Mouse (Mus musculus) midbrain, embryonic 12.5 days (tissue): ENCODE results near the gene Lztr1. TPM values are rescaled to one million over a fixed set of nuclear protein-coding genes. Genes with fewer than 3 reads are reported as not detected.
"Not testable (repeated sequence)": the region's sequence is repeated elsewhere in the genome, so short reads cannot be mapped to it uniquely, and the experiment has no call there.

Experiments used
- ATAC-seq: fragments of 200-750 bp; cut with Nextera tagmentation; 2 replicates; pipeline ENCODE4 v1.8.0; 2017; ENCODE audit warnings: low read depth, moderate TSS enrichment, moderate library complexity; ENCODE audit not compliant: low FRiP score
- H3K27ac ChIP-seq: fragments of 300-500 bp; sonication (generic); replicated peaks from 2 replicates; pipeline ENCODE4 v1.5.1; 2016; ENCODE audit warnings: mild to moderate bottlenecking
- H3K27me3 ChIP-seq: fragments of 300-500 bp; sonication (generic); 2 replicates; pipeline ENCODE4 v1.6.1; 2016; ENCODE audit warnings: mild to moderate bottlenecking
- H3K36me3 ChIP-seq: fragments of 300-500 bp; sonication (generic); 2 replicates; pipeline ENCODE4 v1.6.1; 2016
- H3K4me1 ChIP-seq: fragments of 300-500 bp; sonication (generic); 2 replicates; pipeline ENCODE4 v1.6.1; 2016
- H3K4me2 ChIP-seq: fragments of 300-500 bp; sonication (generic); replicated peaks from 2 replicates; pipeline ENCODE4 v1.6.1; 2016; ENCODE audit warnings: mild to moderate bottlenecking, moderate library complexity
- H3K4me3 ChIP-seq: fragments of 300-500 bp; sonication (generic); 2 replicates; pipeline ENCODE4 v1.5.1; 2016; ENCODE audit warnings: mild to moderate bottlenecking
- H3K9ac ChIP-seq: fragments of 300-500 bp; sonication (generic); replicated peaks from 2 replicates; pipeline ENCODE4 v1.6.1; 2016; ENCODE audit warnings: mild to moderate bottlenecking, moderate library complexity
- H3K9me3 ChIP-seq: fragments of 300-500 bp; sonication (generic); 2 replicates; pipeline ENCODE4 v1.6.1; 2016; ENCODE audit warnings: mild to moderate bottlenecking
- WGBS: fragments of 180-500 bp; shearing (Covaris S2); methylation state at CpG from one replicate; pipeline ENCODE4 v1.1.7; 2016; 5-methylcytosine and 5-hydroxymethylcytosine counted together
- polyA plus RNA-seq: library from polyadenylated mRNA; unstranded; fragments of >200 nt; fragmentation: Nextera tagmentation; extraction: Ambion mirVana; gene quantifications from 2 replicates; pipeline ENCODE4 v1.2.1, GENCODE M21; 2016

Gene Lztr1
- polyA plus RNA-seq, 1 experiment from 2014 or later: 118 TPM

GRCm38 (mm10) chr16:17488478-17489468, 19.7 kb upstream of the Lztr1 start:
- H3K27ac ChIP-seq: no peak overlapping the region
- ATAC-seq: peak; percentile 13; the same call in 1 of the 2 replicates
- peaks cover 38% of the 10 kb centered on the region for H3K36me3 ChIP-seq
- peak overlapping the region; percentile 55 for H3K9ac ChIP-seq
- no peaks in the 10 kb centered on the region for H3K9me3 ChIP-seq
- peak overlapping the region; percentile 44 for H3K4me3 ChIP-seq
- H3K4me1 ChIP-seq: peaks cover 11% of the 10 kb centered on the region
- H3K4me2 ChIP-seq: peak overlapping the region; percentile 84
- peaks cover 38% of the 10 kb centered on the region for H3K27me3 ChIP-seq
- WGBS: 46% methylated on average over 14 of the region's 14 CpGs

GRCm38 (mm10) chr16:17489469-17490111, 18.9 kb upstream of the Lztr1 start, which contains the start of gene Aifm3:
Aifm3 (plus strand) TSS chr16:17489611.
- Histone ChIP-seq H3K9ac (peak within 1 kb of the TSS; percentile 55), H3K4me3 (peak within 1 kb of the TSS; percentile 44), H3K4me2 (peak within 1 kb of the TSS; percentile 84), H3K4me1 (peaks cover 11% of the 10 kb centered on the region), H3K27ac (no peak within 1 kb of the TSS), H3K36me3 (peaks cover 30% of the 10 kb centered on the region), H3K9me3 (no peaks in the 10 kb centered on the region), H3K27me3 (peaks cover 38% of the 10 kb centered on the region)
- ATAC-seq: peak; percentile 84
- 2% methylated on average over 26 of the region's 47 CpGs for WGBS

- no peak overlapping the region for H3K9ac ChIP-seq
- no peak overlapping the region for H3K4me2 ChIP-seq
- peaks cover 38% of the 10 kb centered on the region for H3K27me3 ChIP-seq
- no peak overlapping the region for H3K4me3 ChIP-seq
- peaks cover 16% of the 10 kb centered on the region; the same call in 1 of the 2 replicates for H3K36me3 ChIP-seq
- H3K9me3 ChIP-seq: no peaks in the 10 kb centered on the region
- WGBS: 89% methylated on average over 5 of the region's 5 CpGs
- ATAC-seq: no peak
- no peak overlapping the region for H3K27ac ChIP-seq
- H3K4me1 ChIP-seq: peaks cover 11% of the 10 kb centered on the region
Measured at GRCm38 (mm10) chr16:17491154-17491553, 17.3 kb upstream of the Lztr1 start.

- peaks cover 38% of the 10 kb centered on the region for H3K27me3 ChIP-seq
- H3K4me3 ChIP-seq: no peak overlapping the region
- no peak for ATAC-seq
- 64% methylated on average over 5 of the region's 5 CpGs for WGBS
- peaks cover 19% of the 10 kb centered on the region for H3K4me1 ChIP-seq
- peaks cover 11% of the 10 kb centered on the region; the same call in 1 of the 2 replicates for H3K36me3 ChIP-seq
- no peak overlapping the region for H3K4me2 ChIP-seq
- no peak overlapping the region for H3K27ac ChIP-seq
- no peaks in the 10 kb centered on the region for H3K9me3 ChIP-seq
- H3K9ac ChIP-seq: no peak overlapping the region
Measured at GRCm38 (mm10) chr16:17491896-17492561, 16.5 kb upstream of the Lztr1 start.

- Histone ChIP-seq H3K36me3 (no peaks in the 10 kb centered on the region), H3K4me1 (peaks cover 21% of the 10 kb centered on the region), H3K9ac (no peak overlapping the region), H3K4me3 (no peak overlapping the region), H3K27me3 (peaks cover 7% of the 10 kb centered on the region; the same call in 1 of the 2 replicates), H3K27ac (no peak overlapping the region; the same call in 1 of the 2 replicates), H3K9me3 (no peaks in the 10 kb centered on the region), H3K4me2 (no peak overlapping the region)
- no peak for ATAC-seq
- 69% methylated on average over 2 of the region's 2 CpGs for WGBS
Measured at GRCm38 (mm10) chr16:17496499-17497305, 11.8 kb upstream of the Lztr1 start.

- Histone ChIP-seq H3K27ac (no peak overlapping the region), H3K9ac (no peak overlapping the region; the same call in 1 of the 2 replicates), H3K27me3 (no peaks in the 10 kb centered on the region), H3K9me3 (no peaks in the 10 kb centered on the region), H3K4me3 (no peak overlapping the region), H3K4me1 (peaks cover 21% of the 10 kb centered on the region), H3K4me2 (peak overlapping the region; percentile 9; the same call in 1 of the 2 replicates), H3K36me3 (no peaks in the 10 kb centered on the region)
- 14% methylated on average over 10 of the region's 10 CpGs for WGBS
- peak; percentile 80 for ATAC-seq
Measured at GRCm38 (mm10) chr16:17499249-17499883, 9.1 kb upstream of the Lztr1 start.

GRCm38 (mm10) chr16:17502681-17503080, 5.8 kb upstream of the Lztr1 start:
- 85% methylated on average over 4 of the region's 4 CpGs for WGBS
- H3K4me3 ChIP-seq: no peak overlapping the region
- H3K4me2 ChIP-seq: no peak overlapping the region
- H3K27me3 ChIP-seq: peaks cover 4% of the 10 kb centered on the region; the same call in 1 of the 2 replicates
- H3K4me1 ChIP-seq: peaks cover 13% of the 10 kb centered on the region
- H3K27ac ChIP-seq: no peak overlapping the region
- H3K9ac ChIP-seq: no peak overlapping the region
- H3K36me3 ChIP-seq: no peaks in the 10 kb centered on the region
- ATAC-seq: no peak
- no peaks in the 10 kb centered on the region for H3K9me3 ChIP-seq

- peaks cover 15% of the 10 kb centered on the region for H3K4me1 ChIP-seq
- H3K9ac ChIP-seq: no peak overlapping the region
- no peak overlapping the region for H3K4me3 ChIP-seq
- WGBS: 81% methylated on average over 5 of the region's 5 CpGs
- H3K36me3 ChIP-seq: peaks cover 8% of the 10 kb centered on the region
- H3K27ac ChIP-seq: no peak overlapping the region
- no peak overlapping the region for H3K4me2 ChIP-seq
- H3K27me3 ChIP-seq: peaks cover 4% of the 10 kb centered on the region; the same call in 1 of the 2 replicates
- ATAC-seq: no peak
- no peaks in the 10 kb centered on the region for H3K9me3 ChIP-seq
Measured at GRCm38 (mm10) chr16:17507018-17507552, 1.4 kb upstream of the Lztr1 start.

GRCm38 (mm10) chr16:17508031-17508430, 457 bp upstream of the Lztr1 start:
- Histone ChIP-seq H3K4me1 (peaks cover 15% of the 10 kb centered on the region), H3K4me3 (peak overlapping the region; percentile 78), H3K4me2 (peak overlapping the region; percentile 78), H3K36me3 (peaks cover 17% of the 10 kb centered on the region), H3K27ac (peak overlapping the region; percentile 84), H3K9ac (peak overlapping the region; percentile 86)
- WGBS: 29% methylated on average over 3 of the region's 3 CpGs
- peak; percentile 3; the same call in 1 of the 2 replicates for ATAC-seq
- H3K9me3 ChIP-seq, H3K27me3 ChIP-seq: not testable (repeated sequence)

- WGBS: 12% methylated on average over 9 of the region's 9 CpGs
Measured at GRCm38 (mm10) chr16:17509240-17509597, 731 bp downstream of the Lztr1 start.

More at GRCm38 (mm10) chr16:17509240-17509597, 731 bp downstream of the Lztr1 start:
- ATAC-seq: 0 out of 2 replicates have a peak, but pooled peaks have one; percentile 0
- H3K9me3 ChIP-seq: no peaks in the 10 kb centered on the region
- peak overlapping the region; percentile 78 for H3K4me3 ChIP-seq
- peaks cover 4% of the 10 kb centered on the region; the same call in 1 of the 2 replicates for H3K27me3 ChIP-seq
- peak overlapping the region; percentile 54; the same call in 1 of the 2 replicates for H3K27ac ChIP-seq
- peaks cover 29% of the 10 kb centered on the region for H3K36me3 ChIP-seq
- H3K4me2 ChIP-seq: peak overlapping the region; percentile 78
- peak overlapping the region; percentile 86 for H3K9ac ChIP-seq
- peaks cover 15% of the 10 kb centered on the region for H3K4me1 ChIP-seq
